Mouse (Mus musculus) urinary bladder, adult 2 months (tissue): Measurements from ENCODE around the gene Shank1. TPM values are rescaled to one million over a fixed set of nuclear protein-coding genes. Genes with fewer than 3 reads are reported as not detected.

Source experiments
- DNase-seq: peaks from one replicate; pipeline ENCODE4 v3.0.0; 2022; ENCODE audit warnings: low spot score
- polyA plus RNA-seq: library from polyadenylated mRNA; depleted of rRNA; stranded (reverse); fragments of >200 nt; gene quantifications from 2 replicates; pipeline ENCODE4 v1.2.3, GENCODE M21; 2012

The Shank1 gene
- polyA plus RNA-seq, 1 experiment: 0.85 TPM

DNA sequence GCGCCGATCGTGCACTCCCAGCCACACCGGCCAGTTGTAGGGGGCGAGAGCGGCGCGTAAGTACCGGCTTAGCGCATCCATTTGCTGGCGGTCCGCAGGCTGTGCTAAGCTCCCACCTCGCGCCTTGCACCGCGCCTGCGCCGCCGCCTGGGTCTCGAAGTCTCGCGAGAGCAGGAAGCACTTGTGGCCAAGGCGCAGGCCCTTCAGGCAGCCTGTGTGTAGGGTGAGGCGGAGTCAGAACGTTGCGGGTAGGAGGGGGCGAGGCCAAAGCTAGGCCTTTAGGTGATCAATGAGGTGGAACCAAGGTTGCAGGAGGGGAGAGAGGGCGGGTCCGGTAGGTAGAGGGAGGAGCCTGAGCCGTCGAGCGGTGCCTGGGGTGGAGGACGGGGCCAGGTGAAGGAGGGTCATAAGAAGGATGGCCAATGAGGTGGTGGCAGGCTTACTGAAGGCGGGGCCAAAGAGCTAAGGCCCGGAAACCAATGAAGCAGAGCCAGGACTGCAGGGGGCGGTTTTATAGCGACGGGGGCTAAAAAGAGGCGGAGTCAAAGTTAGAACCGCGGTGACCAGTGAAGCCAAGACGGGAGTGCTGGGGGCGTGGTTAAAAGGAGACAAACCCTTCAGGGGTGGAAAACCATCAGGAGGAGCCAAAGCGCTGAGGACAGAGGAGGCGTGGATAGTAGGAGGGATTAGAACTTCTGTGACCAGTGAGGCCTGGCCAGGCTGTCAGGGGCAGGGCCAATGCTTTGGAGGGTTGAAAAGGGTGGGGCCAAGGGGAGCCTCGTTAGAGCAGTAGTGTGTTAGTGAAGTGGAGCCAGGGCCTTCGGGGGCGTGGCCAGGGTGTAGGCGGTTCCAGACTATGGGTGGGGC, 5.0 kb upstream of the Shank1 start:
- peak; percentile 96 for DNase-seq

DNA sequence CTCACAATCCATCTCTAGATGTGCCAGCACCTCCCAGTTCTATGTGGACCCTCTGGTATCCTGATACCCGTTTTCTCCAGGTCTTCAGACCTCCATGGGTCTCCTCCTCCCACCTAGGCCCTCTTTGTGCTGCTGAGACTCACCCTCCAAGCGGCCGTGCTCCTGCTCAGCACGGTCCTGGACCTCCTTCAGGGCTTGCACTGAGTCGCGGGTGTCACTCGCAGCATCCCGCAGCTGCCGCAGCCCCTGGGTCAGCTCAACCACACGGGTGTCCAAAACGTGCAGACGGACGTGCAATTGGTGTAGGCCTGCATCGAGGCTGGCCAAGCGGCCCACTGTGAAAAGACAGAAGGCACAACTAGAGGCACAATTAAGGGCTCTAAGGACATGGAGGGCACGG, 4.4 kb upstream of the Shank1 start:
- no peak for DNase-seq

DNA sequence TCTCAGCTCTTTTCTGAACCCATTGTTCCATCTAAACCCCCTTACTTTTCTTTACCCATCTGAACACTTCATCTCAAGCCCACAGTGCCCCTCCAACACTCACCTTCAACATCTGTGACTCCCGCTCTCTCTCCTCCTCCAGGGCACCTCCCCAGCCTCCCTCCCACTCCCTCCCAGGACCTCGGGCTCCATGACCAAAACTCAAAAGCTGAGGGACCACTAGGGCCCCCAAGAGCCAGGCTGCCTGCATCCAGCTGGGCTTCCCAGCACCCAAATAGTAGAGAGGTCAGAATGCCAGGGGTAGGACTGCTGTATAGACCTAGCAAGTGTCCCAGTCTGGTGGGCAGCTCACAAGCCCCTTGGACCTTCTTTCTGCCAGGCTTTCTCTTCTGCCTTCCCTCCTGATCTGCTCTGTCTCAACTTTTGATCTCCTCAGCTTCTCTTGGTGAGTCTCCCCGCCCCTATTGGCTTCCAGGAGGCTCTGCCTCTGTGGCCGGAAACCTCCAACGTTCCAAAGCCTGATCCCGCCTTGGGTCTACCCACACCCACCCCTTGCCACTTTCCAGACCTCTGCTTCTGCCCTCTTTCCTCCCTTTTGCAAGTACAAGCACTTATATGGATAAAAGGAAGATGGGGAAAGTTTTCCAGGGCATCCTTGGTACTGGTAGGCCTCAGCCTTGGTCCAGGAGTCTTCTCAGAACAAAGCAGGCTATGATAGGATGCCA, 3.4 kb upstream of the Shank1 start, which contains the start of gene Clec11a:
TSS of gene Clec11a (minus strand) at position 387 of the 725 bp plus-strand sequence.
- DNase-seq: no peak

DNA sequence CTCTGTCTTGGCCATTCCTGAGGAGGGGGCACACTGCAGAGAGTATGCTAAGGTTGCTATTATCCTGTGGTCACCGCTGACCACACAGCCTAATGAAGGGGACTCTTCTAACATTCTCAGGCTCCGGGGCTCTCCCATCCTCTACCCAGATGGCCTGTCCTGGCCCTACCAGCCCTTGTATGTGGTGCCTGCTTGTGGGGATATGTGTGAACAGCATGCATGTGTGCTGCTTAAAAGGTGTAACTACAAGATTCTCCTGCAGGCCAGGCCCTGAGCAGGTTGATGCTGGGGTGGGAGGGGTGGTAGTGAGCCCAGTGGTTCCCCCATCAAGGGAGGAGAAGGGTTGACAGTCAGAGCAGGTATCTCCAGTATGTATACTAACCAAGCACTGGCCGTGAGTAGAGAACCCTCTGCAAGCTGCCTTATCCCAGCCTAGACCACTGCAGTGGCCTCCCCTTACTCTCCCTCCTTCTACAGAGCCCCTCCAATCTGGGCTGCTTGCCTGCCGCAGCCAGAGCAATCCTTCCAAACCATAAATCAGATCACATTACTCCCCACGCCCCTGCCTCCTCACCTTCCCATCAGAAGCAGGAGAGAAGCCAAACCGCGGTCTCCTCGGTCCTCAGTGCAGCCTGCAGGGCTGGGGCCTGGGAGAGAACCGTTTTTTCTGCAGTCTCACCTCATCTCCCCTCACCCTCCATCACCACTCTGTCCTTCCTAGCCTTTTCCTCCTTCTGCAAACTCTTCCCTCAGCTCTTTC, 2.6 kb upstream of the Shank1 start:
- DNase-seq: no peak

DNA sequence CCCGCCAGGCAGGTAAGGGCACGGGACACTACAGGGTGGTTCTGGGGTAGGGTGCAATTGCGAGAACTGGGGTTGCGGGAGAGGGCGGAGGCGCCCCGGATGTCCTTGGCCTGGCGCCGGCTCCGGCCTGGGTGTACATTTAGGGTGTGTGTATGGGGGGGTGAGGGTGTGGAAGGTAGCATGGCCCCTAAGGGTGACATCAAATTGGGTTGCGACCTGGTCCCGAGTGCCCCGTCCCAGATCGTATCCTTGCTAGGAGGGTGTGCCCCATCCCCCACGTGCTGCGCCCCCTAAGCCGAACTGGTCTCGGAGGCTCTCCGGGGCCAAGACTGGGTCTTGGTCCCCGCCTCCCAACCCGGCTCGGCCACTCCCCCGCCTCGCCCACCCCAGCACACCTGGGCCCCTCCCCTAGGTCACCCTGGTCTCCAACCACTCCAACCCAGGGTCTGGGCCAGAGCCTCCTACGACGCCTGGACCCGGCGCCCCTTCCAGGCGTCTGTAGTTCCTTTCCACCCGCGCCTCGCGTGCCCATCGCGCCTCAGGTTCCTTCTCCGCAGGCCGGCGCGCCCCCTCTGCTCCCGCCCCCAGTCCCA, 328 bp downstream of the Shank1 start:
- DNase-seq: no peak

- DNase-seq: peak; percentile 29
These were observed 1.0 kb downstream of the Shank1 start for GRCm38 (mm10) chr7:44310878-44311712.

DNA sequence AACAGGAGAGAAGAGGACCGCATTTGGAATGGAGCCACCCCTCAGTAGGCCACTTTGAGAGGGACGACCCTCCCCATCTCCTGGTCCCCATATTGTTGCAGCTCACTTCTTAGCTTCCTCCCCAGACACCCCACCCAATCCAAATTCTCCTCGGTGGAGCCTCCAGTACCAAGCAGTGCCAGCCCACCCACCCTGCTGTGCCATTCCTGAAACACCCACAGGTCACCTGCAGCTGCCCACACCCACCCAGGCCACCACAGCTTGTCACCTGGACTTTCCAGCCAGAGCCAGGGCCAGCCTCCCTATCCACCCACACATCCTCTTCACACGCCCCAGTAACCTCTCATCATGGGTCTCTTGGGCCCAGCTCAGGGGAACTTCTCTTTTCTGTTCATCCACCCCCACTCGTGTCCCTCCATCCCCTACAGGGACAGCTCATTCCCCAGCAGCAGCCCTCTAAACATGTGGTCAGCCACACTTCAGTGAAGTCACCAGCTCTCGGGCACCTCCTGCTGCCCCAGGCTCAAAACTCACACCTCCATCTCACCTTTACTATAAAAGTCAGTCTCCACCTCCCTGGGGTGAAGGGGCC, 1.8 kb downstream of the Shank1 start:
- no peak for DNase-seq

DNA sequence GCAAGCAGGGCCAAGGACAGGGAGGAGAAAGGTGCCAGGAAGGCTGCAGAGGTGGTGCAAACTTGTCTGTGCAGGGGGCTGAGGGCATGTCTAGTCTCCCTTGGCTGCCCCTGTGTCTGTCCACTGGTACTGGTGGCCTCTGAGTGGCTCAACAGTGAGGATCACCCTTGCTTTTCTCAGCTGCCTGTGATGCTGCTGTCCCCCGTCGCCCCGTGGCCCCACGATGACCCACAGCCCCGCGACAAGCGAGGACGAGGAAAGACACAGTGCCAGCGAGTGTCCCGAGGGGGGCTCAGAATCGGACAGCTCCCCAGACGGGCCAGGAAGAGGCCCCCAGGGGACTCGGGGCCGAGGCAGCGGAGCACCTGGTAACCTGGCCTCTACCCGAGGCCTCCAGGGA, 2.4 kb downstream of the Shank1 start:
- no peak for DNase-seq

DNA sequence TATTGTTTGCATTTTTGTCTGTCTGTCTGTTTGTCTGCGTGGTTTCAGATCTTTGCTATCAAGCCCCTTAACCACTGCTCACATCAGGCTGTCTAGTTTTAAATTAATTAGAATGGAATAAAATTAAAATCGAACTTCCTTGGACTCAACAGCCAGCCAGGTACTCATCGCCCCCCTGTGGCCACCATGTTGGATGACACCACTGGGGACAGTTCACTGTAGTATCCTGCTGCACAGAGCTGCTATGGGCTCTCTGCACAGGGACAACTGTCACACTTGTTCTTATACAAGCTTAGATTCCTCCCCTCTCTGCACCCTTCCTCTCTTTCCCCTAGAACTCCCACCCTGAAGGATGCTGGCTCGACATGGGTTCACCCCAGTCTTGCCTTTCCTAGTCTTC, 7.9 kb downstream of the Shank1 start:
- no peak for DNase-seq

DNA sequence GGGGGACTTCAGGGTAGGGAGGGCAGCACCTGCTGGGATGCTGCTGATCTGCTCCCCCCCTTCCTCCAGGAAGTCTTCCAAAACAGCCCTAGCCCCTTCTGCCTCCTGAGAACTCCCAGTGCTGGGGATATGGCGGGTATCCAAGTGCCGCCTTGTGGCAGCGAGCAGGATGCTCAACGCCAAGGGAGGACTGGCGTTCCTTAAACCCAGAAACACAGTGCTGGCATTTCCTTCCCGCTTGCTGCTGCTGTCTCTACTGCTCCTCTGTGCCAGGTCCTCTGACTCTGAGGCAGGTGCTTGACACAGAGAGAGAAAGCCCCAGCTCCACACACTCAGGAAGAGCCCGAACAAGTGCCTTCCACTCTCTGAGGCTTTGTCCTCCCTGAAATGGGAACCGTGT, 10.8 kb downstream of the Shank1 start:
- DNase-seq: no peak

DNA sequence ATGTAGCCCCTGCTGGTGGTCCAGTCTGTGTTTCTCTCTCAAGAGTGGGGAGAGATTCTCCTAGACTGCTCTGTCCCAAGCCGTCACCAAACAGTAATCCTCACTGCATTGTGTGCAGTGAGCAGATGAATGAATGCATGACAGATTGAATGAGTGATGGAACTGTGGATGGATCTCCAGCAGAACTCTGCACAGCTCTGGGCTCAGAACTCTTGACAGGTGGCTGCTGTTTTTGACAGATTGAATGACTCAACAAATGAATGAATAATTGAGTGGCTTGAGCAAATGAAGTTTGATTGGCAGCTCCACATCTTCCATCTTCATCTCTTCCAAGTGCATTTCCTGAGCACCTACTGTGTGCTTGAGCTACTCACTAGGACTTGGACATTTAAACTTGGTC, 12.2 kb downstream of the Shank1 start:
- no peak for DNase-seq

GRCm38 (mm10) chr7:44326614-44327013, 16.6 kb downstream of the Shank1 start:
- no peak for DNase-seq

DNA sequence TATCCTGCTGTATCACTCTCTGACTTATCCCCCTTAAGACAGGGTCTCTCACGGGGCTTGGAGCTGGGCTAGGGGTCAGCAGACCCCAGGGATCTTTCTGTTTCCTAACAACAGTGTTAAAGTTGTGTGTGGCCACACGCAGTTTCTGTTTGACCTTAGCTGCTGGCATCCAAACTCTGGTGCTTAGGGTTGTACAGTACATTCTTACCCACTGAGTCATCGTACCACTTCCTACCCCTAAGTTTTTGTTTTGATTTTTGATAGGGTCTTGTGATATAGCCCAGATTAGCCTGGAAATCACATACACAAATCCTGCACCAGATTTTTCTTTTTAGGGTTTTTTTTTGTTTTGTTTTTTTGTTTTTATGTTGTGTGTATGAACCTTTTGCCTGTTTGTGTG, 22.3 kb downstream of the Shank1 start:
- no peak for DNase-seq

DNA sequence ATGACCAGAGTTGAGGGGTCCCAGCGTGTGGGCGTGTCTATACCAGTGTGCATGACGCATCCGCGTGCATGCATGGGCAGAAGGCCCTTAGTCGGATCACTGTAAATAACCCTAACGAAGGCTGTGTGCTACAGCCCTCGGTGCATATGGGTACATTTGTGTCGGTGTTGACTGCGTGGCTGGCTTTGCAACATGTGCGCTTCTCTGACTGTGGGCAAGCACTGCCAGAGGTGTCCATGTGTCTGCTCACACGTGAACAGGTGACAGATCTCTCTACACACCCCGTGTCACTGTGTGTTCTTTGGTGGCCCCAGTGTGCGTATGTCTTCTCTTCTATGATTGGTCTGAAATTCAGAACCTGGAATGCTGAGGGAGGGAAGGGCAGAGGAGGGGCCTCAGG, 24.1 kb downstream of the Shank1 start:
- DNase-seq: no peak

DNA sequence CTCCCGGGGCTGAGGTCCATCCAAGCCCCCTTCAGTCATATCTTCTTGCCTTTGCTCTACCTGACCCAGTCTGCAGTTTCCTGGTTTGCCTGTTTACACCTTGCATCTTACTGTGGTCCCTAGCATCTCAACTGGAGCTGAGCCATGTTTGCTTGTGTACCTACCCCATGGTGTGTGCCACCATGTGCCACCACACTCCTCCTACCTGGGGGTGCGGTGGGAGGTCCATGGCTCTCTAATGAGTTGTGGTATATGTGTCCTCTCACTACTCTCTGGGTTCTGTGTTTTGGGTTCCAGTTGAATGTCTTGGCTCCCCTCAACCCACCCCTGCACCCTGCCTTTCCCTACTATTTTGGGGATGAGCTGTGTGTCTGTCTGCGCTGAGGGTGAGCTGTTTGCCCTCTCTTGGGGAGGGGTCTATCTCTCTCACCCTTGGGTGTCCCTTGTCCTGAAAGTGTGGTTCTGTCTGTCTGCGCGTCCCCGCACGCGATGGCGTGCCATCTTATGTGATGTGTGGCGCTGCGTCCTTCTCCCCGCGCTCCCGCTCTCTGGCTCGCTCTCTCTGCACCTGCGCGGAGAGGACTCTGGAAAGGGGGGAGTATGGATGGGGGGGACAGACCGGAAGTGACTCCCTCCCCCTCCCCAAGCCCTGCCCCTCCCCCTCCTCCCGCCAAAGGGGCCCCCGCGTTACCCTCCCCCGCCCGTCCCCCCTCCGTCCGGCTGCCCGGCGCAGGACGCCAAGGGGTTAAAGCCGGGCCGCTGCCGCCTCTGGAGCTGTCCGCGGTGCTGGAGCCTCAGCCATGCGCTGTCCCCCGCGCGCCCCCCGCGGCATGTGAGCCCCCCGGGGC, 25.2 kb downstream of the Shank1 start:
- no peak for DNase-seq

- no peak for DNase-seq
These were observed 26.3 kb downstream of the Shank1 start for GRCm38 (mm10) chr7:44336046-44337021.

DNA sequence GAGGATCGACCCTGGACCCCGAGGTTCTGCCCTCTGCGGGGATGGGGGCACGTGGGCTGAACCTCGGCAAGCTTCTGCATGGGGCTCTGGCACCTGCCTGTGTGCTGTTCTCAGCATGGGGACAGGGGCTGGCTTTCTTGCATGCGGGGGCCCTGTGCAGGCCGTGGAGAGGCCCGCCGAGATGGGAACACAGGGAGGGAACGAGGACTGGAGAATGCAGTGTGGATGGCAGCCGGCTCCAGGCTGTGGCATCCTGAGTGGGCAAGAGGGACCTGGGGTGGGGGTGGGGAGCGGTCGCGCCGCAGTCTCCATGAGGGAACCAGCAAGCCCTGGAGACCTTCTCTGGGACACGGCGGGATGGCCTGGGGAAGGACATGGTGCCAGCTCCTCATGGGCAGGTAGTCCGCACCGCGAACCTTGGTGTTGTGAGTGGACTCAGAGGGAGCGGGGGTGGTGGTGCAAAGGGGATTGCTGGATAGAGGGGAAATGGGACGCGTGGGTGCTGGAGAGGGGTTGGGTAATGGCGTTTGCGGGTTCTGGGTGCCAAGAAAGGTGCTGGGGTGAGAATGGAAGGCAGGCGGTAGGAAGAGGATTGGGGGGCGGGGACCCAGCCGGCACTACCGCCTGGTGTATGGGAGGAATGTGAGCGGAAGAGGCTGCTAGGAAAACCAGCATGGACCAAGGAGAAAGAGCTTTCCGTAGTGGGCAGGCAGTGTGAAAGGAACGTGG, 27.2 kb downstream of the Shank1 start:
- DNase-seq: no peak

DNA sequence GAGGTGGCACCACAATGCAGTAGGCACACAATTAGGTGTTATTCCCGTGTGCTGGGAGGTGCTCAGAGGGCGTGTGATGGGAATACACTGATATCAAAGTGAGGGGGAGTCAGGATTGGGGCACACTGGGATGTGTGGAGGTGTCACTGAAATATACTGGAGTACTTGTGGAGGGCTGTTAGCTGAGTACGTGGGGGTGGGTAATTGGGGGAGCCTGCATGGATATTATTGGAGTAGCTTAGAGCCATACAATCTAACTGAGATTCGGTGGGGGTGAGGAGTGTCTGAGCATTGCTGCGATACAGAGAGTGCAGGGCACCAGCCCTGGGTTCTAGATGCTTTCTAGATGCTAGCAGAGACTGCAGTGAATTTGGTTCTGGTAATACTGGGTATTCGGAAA, 30.2 kb downstream of the Shank1 start:
- DNase-seq: no peak
